Mouse (Mus musculus): ENCODE measurements around the gene Mettl7a1. TPM values are rescaled to one million over a fixed set of nuclear protein-coding genes. Genes with fewer than 3 reads are reported as not detected.
A peak's percentile ranks its signal among the peaks of the same experiment; 100 is the strongest.
"Not testable (repeated sequence)": the region's sequence is repeated elsewhere in the genome, so short reads cannot be mapped to it uniquely, and the experiment has no call there.

Mettl7a1 gene
- polyA plus RNA-seq, 1 experiment from 2014 or later: 6.0 TPM

DNA sequence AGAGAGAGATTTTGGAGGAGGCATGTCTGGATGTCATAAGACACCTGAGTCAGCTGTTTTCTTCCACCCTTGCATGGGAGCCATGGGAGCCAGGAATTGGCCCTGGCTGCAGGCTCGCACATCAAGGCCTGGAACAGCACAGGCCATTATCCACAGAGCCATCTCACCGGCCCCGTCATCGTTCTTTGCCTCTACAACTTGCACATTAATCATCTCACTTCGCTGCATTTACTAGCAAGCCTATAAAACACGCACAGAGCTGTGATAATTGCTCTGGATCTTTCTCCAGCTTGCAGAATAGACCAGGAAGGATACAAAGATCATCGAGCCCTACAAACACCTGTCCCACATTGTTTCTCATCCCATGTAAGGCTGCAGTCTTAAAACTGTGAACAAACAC, 26.8 kb downstream of the Mettl7a1 start:
- H3K4me3 ChIP-seq (ENCODE audit: low read length): no peak overlapping the region
- no peak overlapping the region for H3K27ac ChIP-seq (ENCODE audit: low read length)
- no peak overlapping the region for H3K9ac ChIP-seq (ENCODE audit: low read length)
- no peaks in the 10 kb centered on the region for H3K36me3 ChIP-seq (ENCODE audit: control insufficient read depth, insufficient read depth)
- H3K4me1 ChIP-seq (ENCODE audit: control insufficient read depth, insufficient read depth, low read length): no peaks in the 10 kb centered on the region
- no peak for ATAC-seq (replicated peaks; ENCODE audit: extremely low read depth, insufficient read depth, low FRiP score)
- 87% methylated on average over 7 of the region's 7 CpGs for WGBS
- H3K9me3 ChIP-seq (replicated peaks; ENCODE audit: control insufficient read depth, low read length): no peaks in the 10 kb centered on the region
- H3K27me3 ChIP-seq (ENCODE audit: control insufficient read depth, insufficient read depth, low read length): no peaks in the 10 kb centered on the region
- H3K4me2 ChIP-seq (ENCODE audit: low read depth, low read length): no peak overlapping the region

DNA sequence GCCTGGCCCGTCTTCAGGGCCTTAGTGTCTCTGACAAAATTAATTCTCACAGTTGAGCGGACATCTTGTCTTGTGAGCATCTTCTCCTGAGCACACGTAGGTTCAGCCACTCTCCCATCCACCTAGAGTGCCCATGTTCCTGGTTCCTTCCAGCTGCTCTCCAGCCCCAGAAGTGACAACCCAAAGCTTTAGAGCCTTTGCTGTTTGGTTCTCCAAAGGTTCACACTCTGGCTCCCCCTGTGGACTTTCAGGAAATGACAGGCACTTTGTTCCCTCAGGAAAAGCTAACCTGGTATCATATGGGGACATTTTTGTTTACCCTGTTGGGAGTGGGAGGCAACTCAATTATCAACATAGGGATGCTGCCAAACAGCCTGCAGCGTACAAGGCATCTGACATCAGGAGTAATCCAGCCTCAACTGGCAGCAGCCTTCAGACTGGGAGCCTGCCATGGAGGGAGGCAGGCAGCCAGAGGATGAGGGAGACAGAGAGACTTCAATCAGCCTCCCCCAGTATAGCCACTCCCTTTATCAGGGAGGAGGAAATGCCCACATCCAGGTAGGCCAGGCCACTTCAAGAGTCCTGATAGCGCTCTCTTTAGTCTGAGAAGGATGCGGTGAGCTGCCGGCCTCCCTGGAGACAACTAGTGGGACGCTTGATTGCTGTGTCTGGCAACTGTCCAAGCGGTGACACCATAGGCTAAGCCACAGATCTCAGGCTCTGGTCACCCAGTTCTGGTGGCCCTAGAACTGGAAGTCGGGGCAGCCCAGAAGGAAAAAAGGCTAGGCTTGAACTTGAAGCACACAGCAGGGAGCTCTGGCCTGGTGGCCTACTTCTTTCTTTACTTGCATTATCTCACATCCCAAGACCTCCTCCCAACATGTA, 28.4 kb downstream of the Mettl7a1 start:
- ATAC-seq (replicated peaks; ENCODE audit: extremely low read depth, insufficient read depth, low FRiP score): 0 out of 2 replicates have a peak, but pooled peaks have one; percentile 32

DNA sequence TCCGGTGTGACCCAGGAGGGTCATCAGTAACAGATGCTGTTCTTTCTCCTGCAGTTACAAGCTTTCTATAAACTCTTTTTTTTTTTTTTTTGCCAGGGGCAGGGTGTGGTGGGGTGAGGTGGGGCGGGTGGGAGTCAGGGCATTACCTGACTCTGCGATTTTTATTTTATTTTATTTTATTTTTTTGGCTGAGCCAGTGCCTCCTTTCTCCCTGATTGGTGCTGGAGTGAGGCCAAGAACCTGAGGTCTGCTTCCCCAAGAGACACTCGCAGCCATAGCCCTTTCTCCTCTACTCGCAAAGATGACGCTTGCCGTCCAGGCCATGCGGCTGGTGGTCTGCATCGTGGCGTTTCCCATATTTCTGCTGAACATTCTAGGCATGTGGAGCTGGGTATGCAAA, 30.7 kb downstream of the Mettl7a1 start, which contains the start of gene Mettl7a3:
Gene Mettl7a3 (plus strand): TSS at position 301 of the 400 bp plus-strand sequence.
- 77% methylated on average over 10 of the region's 10 CpGs for WGBS
- H3K4me1 ChIP-seq (ENCODE audit: control insufficient read depth, insufficient read depth, low read length): no peaks in the 10 kb centered on the region
- no peak within 1 kb of the TSS for H3K4me3 ChIP-seq (ENCODE audit: low read length)
- H3K36me3 ChIP-seq (ENCODE audit: control insufficient read depth, insufficient read depth): no peaks in the 10 kb centered on the region
- no peak within 1 kb of the TSS for H3K4me2 ChIP-seq (ENCODE audit: low read depth, low read length)
- no peaks in the 10 kb centered on the region for H3K9me3 ChIP-seq (replicated peaks; ENCODE audit: control insufficient read depth, low read length)
- H3K27ac ChIP-seq (ENCODE audit: low read length): no peak within 1 kb of the TSS
- ATAC-seq (replicated peaks; ENCODE audit: extremely low read depth, insufficient read depth, low FRiP score): no peak
- H3K27me3 ChIP-seq (ENCODE audit: control insufficient read depth, insufficient read depth, low read length): no peaks in the 10 kb centered on the region
- H3K9ac ChIP-seq (ENCODE audit: low read length): no peak within 1 kb of the TSS

More for the DNA sequence above, 28.4 kb downstream of the Mettl7a1 start:
- not testable (repeated sequence) for H3K27ac ChIP-seq (ENCODE audit: low read length); H3K36me3 ChIP-seq (ENCODE audit: control insufficient read depth, insufficient read depth); H3K9ac ChIP-seq (ENCODE audit: low read length); H3K9me3 ChIP-seq (replicated peaks; ENCODE audit: control insufficient read depth, low read length); H3K4me3 ChIP-seq (ENCODE audit: low read length); H3K4me1 ChIP-seq (ENCODE audit: control insufficient read depth, insufficient read depth, low read length); H3K4me2 ChIP-seq (ENCODE audit: low read depth, low read length); H3K27me3 ChIP-seq (ENCODE audit: control insufficient read depth, insufficient read depth, low read length)
- WGBS: 44% methylated on average over 3 of the region's 10 CpGs

DNA sequence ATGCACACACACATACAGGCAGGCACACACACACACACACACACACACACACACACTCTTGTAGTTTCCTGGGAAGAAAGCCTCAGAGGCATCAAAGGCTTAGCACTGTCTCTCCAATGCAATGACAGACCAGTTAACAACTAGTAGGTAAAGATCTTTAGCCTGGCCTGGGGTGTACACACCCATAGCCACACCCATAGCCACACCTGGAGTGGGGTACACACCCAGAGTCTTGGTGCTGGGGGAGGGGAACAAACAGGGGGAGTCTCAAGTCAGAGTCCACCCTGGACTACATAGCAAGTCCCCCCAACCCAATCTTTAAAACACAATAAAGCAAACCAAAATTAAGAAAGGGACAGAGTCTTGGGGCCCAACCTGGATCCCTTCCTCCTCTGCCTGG, 33.4 kb downstream of the Mettl7a1 start:
- not testable (repeated sequence) for H3K27me3 ChIP-seq (ENCODE audit: control insufficient read depth, insufficient read depth, low read length); H3K4me1 ChIP-seq (ENCODE audit: control insufficient read depth, insufficient read depth, low read length); H3K9me3 ChIP-seq (replicated peaks; ENCODE audit: control insufficient read depth, low read length); H3K36me3 ChIP-seq (ENCODE audit: control insufficient read depth, insufficient read depth); H3K4me3 ChIP-seq (ENCODE audit: low read length); ATAC-seq (replicated peaks; ENCODE audit: extremely low read depth, insufficient read depth, low FRiP score); H3K27ac ChIP-seq (ENCODE audit: low read length); H3K9ac ChIP-seq (ENCODE audit: low read length); H3K4me2 ChIP-seq (ENCODE audit: low read depth, low read length)

DNA sequence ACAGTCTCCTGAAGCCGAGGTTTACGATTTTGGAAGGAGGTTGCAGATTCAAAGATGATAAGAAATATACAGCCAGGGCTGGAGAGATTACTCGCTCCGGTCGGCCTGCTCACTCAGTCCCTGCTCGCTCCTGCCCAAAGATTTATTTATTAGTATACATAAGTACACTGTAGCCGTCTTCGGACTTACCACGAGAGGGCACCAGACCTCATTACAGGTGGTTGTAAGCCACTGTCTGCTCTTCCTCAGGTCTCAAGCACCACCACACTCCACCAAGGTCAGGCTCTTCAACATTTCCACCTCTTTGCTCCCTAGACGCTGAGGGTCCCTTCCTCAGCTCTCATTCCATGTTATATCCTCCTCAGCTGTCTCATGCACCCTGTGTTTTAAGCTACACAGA, 33.9 kb downstream of the Mettl7a1 start:
- not testable (repeated sequence) for H3K27ac ChIP-seq (ENCODE audit: low read length); H3K4me1 ChIP-seq (ENCODE audit: control insufficient read depth, insufficient read depth, low read length); H3K27me3 ChIP-seq (ENCODE audit: control insufficient read depth, insufficient read depth, low read length); H3K9me3 ChIP-seq (replicated peaks; ENCODE audit: control insufficient read depth, low read length); H3K36me3 ChIP-seq (ENCODE audit: control insufficient read depth, insufficient read depth); H3K4me2 ChIP-seq (ENCODE audit: low read depth, low read length); ATAC-seq (replicated peaks; ENCODE audit: extremely low read depth, insufficient read depth, low FRiP score); H3K9ac ChIP-seq (ENCODE audit: low read length); H3K4me3 ChIP-seq (ENCODE audit: low read length)
- 27% methylated on average over 8 of the region's 10 CpGs for WGBS

DNA sequence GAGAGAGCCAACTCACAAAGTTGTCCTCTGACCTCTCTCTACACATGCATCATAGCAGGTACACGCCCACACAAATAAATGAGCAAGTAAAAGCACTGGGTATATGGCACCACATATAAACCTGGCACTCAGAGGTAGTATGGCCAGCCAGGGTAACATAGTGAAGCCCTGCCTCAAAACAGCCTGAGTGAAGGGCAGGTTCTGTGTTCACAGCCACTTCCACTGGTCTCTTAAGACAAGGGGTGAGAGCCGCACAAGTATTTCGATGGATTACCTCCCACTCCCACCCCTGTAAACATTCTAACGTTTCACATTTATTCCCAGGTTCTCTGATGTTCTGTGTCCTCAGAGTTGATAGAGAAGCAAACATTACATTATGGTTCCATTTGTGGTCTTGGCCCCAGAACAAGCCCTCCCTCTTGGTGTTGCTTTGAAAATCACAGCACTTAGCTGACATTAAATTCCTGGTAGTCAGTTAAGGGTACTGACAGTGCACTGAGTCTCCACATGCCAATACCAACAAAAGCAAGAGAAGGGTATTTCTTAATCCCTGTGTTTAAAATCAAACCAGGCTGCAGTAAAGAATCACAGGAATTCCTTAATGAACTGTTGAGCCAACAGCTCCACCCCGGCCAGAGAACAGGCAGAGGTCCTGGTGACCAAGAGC, 37.5 kb downstream of the Mettl7a1 start:
- H3K27me3 ChIP-seq (ENCODE audit: control insufficient read depth, insufficient read depth, low read length); H3K4me1 ChIP-seq (ENCODE audit: control insufficient read depth, insufficient read depth, low read length); H3K4me3 ChIP-seq (ENCODE audit: low read length); H3K9ac ChIP-seq (ENCODE audit: low read length); ATAC-seq (replicated peaks; ENCODE audit: extremely low read depth, insufficient read depth, low FRiP score); H3K4me2 ChIP-seq (ENCODE audit: low read depth, low read length); H3K27ac ChIP-seq (ENCODE audit: low read length); H3K9me3 ChIP-seq (replicated peaks; ENCODE audit: control insufficient read depth, low read length); H3K36me3 ChIP-seq (ENCODE audit: control insufficient read depth, insufficient read depth): not testable (repeated sequence)
- WGBS: 62% methylated on average over 4 of the region's 5 CpGs

DNA sequence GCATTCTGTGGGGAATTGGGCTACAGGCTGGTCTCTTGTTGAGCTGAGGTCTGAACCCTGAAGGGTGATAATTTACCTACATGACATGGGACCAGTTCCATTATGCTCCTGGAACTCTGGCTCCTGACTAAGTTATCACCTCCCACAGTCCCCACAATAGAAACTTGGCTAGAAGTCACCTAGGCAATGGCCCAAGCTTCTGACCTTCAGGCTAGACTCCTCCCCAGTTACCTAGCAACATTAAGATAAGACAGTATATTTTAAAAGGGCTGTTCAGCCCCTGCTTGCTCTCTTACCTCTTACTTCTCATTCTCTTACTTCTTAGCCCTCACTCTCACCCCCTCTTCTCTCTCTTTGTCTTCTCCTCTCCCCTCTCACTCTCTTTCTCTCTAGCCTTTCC, 41.5 kb downstream of the Mettl7a1 start:
- H3K9ac ChIP-seq (ENCODE audit: low read length): no peak overlapping the region
- H3K27me3 ChIP-seq (ENCODE audit: control insufficient read depth, insufficient read depth, low read length): no peaks in the 10 kb centered on the region
- H3K4me2 ChIP-seq (ENCODE audit: low read depth, low read length): no peak overlapping the region
- H3K9me3 ChIP-seq (replicated peaks; ENCODE audit: control insufficient read depth, low read length): peaks cover 4% of the 10 kb centered on the region; the same call in 1 of the 2 replicates
- no peak overlapping the region for H3K4me3 ChIP-seq (ENCODE audit: low read length)
- peaks cover 4% of the 10 kb centered on the region for H3K4me1 ChIP-seq (ENCODE audit: control insufficient read depth, insufficient read depth, low read length)
- H3K27ac ChIP-seq (ENCODE audit: low read length): no peak overlapping the region
- H3K36me3 ChIP-seq (ENCODE audit: control insufficient read depth, insufficient read depth): no peaks in the 10 kb centered on the region
- ATAC-seq (replicated peaks; ENCODE audit: extremely low read depth, insufficient read depth, low FRiP score): no peak

DNA sequence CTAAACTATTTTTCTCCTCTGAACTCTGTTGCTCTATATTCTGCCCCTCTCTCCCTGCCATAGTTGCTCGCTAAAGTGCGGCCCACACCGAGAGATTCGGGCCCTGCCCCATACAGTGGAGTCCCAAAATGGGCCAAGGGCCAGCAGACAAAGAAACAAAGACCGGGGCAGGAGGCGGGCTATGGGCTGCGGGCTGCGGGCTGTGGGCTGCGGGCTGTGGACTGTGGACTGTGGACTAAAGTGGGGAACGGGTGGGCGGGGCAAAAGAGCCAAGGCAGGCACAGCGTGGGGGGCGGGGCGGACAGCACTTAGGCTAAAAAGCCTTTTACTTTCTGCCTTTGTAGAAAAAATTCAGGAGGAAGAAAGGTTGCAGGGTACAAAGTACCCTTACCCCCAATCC, 42.8 kb downstream of the Mettl7a1 start:
- Histone ChIP-seq H3K27ac (ENCODE audit: low read length) (no peak overlapping the region), H3K4me1 (ENCODE audit: control insufficient read depth, insufficient read depth, low read length) (peaks cover 11% of the 10 kb centered on the region), H3K4me3 (ENCODE audit: low read length) (no peak overlapping the region), H3K9ac (ENCODE audit: low read length) (no peak overlapping the region), H3K27me3 (ENCODE audit: control insufficient read depth, insufficient read depth, low read length) (no peaks in the 10 kb centered on the region), H3K36me3 (ENCODE audit: control insufficient read depth, insufficient read depth) (no peaks in the 10 kb centered on the region), H3K4me2 (ENCODE audit: low read depth, low read length) (no peak overlapping the region), H3K9me3 (replicated peaks; ENCODE audit: control insufficient read depth, low read length) (peaks cover 4% of the 10 kb centered on the region; the same call in 1 of the 2 replicates)
- ATAC-seq (replicated peaks; ENCODE audit: extremely low read depth, insufficient read depth, low FRiP score): no peak
- 76% methylated on average over 14 of the region's 14 CpGs for WGBS

DNA sequence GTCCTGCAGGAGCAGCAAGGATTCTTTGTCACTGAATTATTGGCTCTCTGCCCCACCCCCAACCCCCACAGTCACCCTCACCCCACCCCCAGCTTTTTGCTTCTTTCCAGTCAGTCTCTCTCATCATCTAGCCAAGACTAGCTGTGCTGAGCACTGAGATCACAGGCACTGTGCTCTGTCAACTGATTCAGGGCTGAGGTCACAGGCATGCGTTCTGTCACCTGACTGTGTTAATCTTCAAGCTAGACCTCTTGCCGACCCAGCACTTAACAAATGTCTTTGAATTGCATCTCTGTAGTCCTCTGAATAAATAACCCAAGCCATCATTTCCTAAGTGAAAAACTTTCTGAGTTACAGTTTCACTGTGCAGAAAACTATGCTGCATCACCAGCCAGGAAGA, 45.6 kb downstream of the Mettl7a1 start:
- H3K36me3 ChIP-seq (ENCODE audit: control insufficient read depth, insufficient read depth): no peaks in the 10 kb centered on the region
- no peak overlapping the region for H3K9ac ChIP-seq (ENCODE audit: low read length)
- H3K27ac ChIP-seq (ENCODE audit: low read length): no peak overlapping the region
- no peak overlapping the region for H3K4me2 ChIP-seq (ENCODE audit: low read depth, low read length)
- no peaks in the 10 kb centered on the region for H3K27me3 ChIP-seq (ENCODE audit: control insufficient read depth, insufficient read depth, low read length)
- H3K4me1 ChIP-seq (ENCODE audit: control insufficient read depth, insufficient read depth, low read length): peaks cover 13% of the 10 kb centered on the region
- H3K4me3 ChIP-seq (ENCODE audit: low read length): no peak overlapping the region
- peaks cover 4% of the 10 kb centered on the region; the same call in 1 of the 2 replicates for H3K9me3 ChIP-seq (replicated peaks; ENCODE audit: control insufficient read depth, low read length)
- no peak for ATAC-seq (replicated peaks; ENCODE audit: extremely low read depth, insufficient read depth, low FRiP score)
- 26% methylated on average over 2 of the region's 2 CpGs for WGBS

Data from heart, embryonic 16.5 days (tissue).